Mouse (Mus musculus) left cerebral cortex, adult 11 months (tissue): ENCODE data around the gene Ptchd3.
A peak's percentile ranks its signal among the peaks of the same experiment; 100 is the strongest.

Source experiments
- DNase-seq: peaks from one replicate; pipeline ENCODE4 v3.0.0; 2022; ENCODE audit warnings: low spot score

The Ptchd3 gene

GRCm38 (mm10) chr11:121829947-121830346, at the start of gene Ptchd3:
Ptchd3 (plus strand) TSS chr11:121830247.
- no peak for DNase-seq

- no peak for DNase-seq
Observed at GRCm38 (mm10) chr11:121781831-121782230, 48.2 kb upstream of the Ptchd3 start.

GRCm38 (mm10) chr11:121787456-121787855, 42.6 kb upstream of the Ptchd3 start:
- DNase-seq, result no peak

GRCm38 (mm10) chr11:121789566-121789965, 40.5 kb upstream of the Ptchd3 start:
- no peak for DNase-seq

GRCm38 (mm10) chr11:121790671-121791094, 39.4 kb upstream of the Ptchd3 start:
- DNase-seq, result no peak

- DNase-seq, result no peak
Observed at GRCm38 (mm10) chr11:121791446-121791845, 38.6 kb upstream of the Ptchd3 start.

- DNase-seq, result no peak
Observed at GRCm38 (mm10) chr11:121791991-121792390, 38.1 kb upstream of the Ptchd3 start.

GRCm38 (mm10) chr11:121793530-121793929, 36.5 kb upstream of the Ptchd3 start:
- DNase-seq, result no peak

- DNase-seq, result no peak
Observed at GRCm38 (mm10) chr11:121794186-121794585, 35.9 kb upstream of the Ptchd3 start.

- DNase-seq, result no peak
Observed at GRCm38 (mm10) chr11:121794591-121795199, 35.4 kb upstream of the Ptchd3 start.

GRCm38 (mm10) chr11:121795978-121796377, 34.1 kb upstream of the Ptchd3 start:
- DNase-seq, result no peak

GRCm38 (mm10) chr11:121798591-121798990, 31.5 kb upstream of the Ptchd3 start:
- no peak for DNase-seq

GRCm38 (mm10) chr11:121799746-121800299, 30.2 kb upstream of the Ptchd3 start:
- no peak for DNase-seq

- DNase-seq, result no peak
Observed at GRCm38 (mm10) chr11:121802743-121803142, 27.3 kb upstream of the Ptchd3 start.

- no peak for DNase-seq
Observed at GRCm38 (mm10) chr11:121804258-121805027, 25.6 kb upstream of the Ptchd3 start.

GRCm38 (mm10) chr11:121808204-121808852, 21.7 kb upstream of the Ptchd3 start:
- peak; percentile 72 for DNase-seq

- no peak for DNase-seq
Observed at GRCm38 (mm10) chr11:121808866-121809265, 21.2 kb upstream of the Ptchd3 start.

- no peak for DNase-seq
Observed at GRCm38 (mm10) chr11:121845923-121846322, 15.9 kb downstream of the Ptchd3 start.

GRCm38 (mm10) chr11:121847790-121848299, 17.8 kb downstream of the Ptchd3 start:
- peak; percentile 26 for DNase-seq
